Mouse (Mus musculus): ENCODE data around the gene Six5. TPM values are rescaled to one million over a fixed set of nuclear protein-coding genes. Genes with fewer than 3 reads are reported as not detected.

Six5 gene
- polyA plus RNA-seq, 1 experiment: 6.5 TPM

DNA sequence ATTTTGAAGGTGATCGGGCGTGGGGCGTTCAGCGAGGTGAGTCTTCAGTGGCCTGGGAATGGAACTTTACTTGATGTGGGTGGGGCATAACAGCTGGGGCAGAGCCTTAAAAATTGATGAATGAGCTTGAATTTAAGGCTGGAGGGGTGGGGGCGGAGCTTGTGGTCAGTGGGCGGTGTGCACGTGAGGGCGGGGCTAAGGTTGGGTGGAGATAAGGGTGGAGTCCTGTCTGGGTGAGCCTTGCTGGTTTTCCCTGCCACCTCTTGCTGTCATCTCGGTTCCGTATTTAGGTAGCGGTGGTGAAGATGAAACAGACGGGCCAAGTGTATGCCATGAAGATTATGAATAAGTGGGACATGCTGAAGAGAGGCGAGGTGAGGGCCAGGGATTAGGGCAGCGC is 8.4 kb upstream of the Six5 start:
- Histone ChIP-seq H3K4me1 (ENCODE audit: control insufficient read depth, insufficient read depth, low read length) (peaks cover 4% of the 10 kb centered on the region; the same call in 1 of the 2 replicates), H3K27ac (ENCODE audit: control insufficient read depth, insufficient read depth, low read depth, low read length, poor library complexity) (no peak overlapping the region), H3K4me3 (replicated peaks; ENCODE audit: control insufficient read depth, low read depth, low read length) (no peak overlapping the region)
- 3% methylated on average over 14 of the region's 14 CpGs for WGBS
- no peak for TF ChIP-seq CTCF (IDR thresholded peaks at IDR 0.05; ENCODE audit: control insufficient read depth, insufficient read depth, low read length)
- no peak for TF ChIP-seq POLR2A (IDR thresholded peaks at IDR 0.05; ENCODE audit: borderline replicate concordance, control insufficient read depth, low read depth, low read length)

DNA sequence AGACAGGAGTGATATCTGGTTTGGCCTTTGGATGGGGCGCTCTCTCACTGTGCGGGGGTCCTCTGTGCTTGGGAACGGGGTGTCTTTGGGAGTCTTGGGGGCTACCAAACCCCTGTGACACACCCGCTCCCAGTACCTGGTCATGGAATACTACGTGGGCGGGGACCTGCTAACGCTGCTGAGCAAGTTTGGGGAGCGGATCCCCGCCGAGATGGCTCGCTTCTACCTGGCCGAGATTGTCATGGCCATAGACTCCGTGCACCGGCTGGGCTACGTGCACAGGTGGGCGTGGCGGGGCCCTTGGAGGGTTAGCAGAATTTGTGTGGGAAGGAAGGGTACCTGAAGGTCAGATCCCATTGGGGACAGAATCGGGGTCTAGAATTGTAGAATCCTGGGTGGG is 7.6 kb upstream of the Six5 start:
- H3K27ac ChIP-seq (ENCODE audit: control insufficient read depth, insufficient read depth, low read depth, low read length, poor library complexity): no peak overlapping the region
- peaks cover 4% of the 10 kb centered on the region; the same call in 1 of the 2 replicates for H3K4me1 ChIP-seq (ENCODE audit: control insufficient read depth, insufficient read depth, low read length)
- TF ChIP-seq CTCF (IDR thresholded peaks at IDR 0.05; ENCODE audit: control insufficient read depth, insufficient read depth, low read length): no peak
- TF ChIP-seq POLR2A (IDR thresholded peaks at IDR 0.05; ENCODE audit: borderline replicate concordance, control insufficient read depth, low read depth, low read length): no peak
- 75% methylated on average over 18 of the region's 18 CpGs for WGBS
- no peak overlapping the region for H3K4me3 ChIP-seq (replicated peaks; ENCODE audit: control insufficient read depth, low read depth, low read length)

DNA sequence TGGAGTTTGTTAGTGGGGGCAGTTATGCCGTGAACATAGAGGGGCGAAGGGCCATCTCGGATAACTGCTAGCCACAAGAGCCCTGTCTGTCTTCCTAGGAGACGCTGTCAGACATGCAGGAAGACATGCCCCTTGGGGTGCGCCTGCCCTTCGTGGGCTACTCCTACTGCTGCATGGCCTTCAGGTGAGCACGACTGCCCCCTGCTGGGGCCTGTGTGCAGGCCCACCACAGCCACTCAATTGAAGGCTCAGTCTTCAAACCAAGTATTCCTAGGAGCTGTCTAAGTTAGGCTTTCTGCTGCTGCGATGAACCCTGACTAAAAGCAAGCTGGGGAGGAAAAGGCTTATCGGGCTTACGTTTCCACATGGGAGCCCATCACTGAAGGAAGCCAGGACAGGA is 5.6 kb upstream of the Six5 start:
- Histone ChIP-seq H3K4me3 (replicated peaks; ENCODE audit: control insufficient read depth, low read depth, low read length) (no peak overlapping the region), H3K27ac (ENCODE audit: control insufficient read depth, insufficient read depth, low read depth, low read length, poor library complexity) (no peak overlapping the region), H3K4me1 (ENCODE audit: control insufficient read depth, insufficient read depth, low read length) (peaks cover 6% of the 10 kb centered on the region; the same call in 1 of the 2 replicates)
- TF ChIP-seq POLR2A (IDR thresholded peaks at IDR 0.05; ENCODE audit: borderline replicate concordance, control insufficient read depth, low read depth, low read length): no peak
- peak; percentile 90 for TF ChIP-seq CTCF (IDR thresholded peaks at IDR 0.05; ENCODE audit: control insufficient read depth, insufficient read depth, low read length)
- WGBS: 19% methylated on average over 10 of the region's 10 CpGs

DNA sequence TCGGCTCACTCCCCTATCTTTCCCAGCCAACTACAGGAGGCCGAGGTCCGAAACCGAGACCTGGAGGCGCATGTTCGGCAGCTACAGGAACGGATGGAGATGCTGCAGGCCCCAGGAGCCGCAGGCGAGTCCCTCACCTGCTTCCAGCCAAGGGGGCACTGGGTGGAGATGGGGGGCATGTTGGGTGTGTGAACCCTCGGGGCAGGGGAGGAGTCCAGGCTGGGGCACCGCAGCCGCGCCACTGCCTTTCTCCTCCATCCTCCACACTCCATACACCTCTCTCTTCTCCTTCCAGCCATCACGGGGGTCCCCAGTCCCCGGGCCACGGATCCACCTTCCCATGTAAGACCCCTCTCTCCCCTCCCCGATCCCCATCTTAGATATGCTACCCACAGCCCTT is 2.5 kb upstream of the Six5 start:
- Histone ChIP-seq H3K27ac (ENCODE audit: control insufficient read depth, insufficient read depth, low read depth, low read length, poor library complexity) (no peak overlapping the region), H3K4me3 (replicated peaks; ENCODE audit: control insufficient read depth, low read depth, low read length) (no peak overlapping the region), H3K4me1 (ENCODE audit: control insufficient read depth, insufficient read depth, low read length) (peaks cover 2% of the 10 kb centered on the region; the same call in 1 of the 2 replicates)
- WGBS: 72% methylated on average over 17 of the region's 17 CpGs
- no peak for TF ChIP-seq POLR2A (IDR thresholded peaks at IDR 0.05; ENCODE audit: borderline replicate concordance, control insufficient read depth, low read depth, low read length)
- TF ChIP-seq CTCF (IDR thresholded peaks at IDR 0.05; ENCODE audit: control insufficient read depth, insufficient read depth, low read length): no peak

DNA sequence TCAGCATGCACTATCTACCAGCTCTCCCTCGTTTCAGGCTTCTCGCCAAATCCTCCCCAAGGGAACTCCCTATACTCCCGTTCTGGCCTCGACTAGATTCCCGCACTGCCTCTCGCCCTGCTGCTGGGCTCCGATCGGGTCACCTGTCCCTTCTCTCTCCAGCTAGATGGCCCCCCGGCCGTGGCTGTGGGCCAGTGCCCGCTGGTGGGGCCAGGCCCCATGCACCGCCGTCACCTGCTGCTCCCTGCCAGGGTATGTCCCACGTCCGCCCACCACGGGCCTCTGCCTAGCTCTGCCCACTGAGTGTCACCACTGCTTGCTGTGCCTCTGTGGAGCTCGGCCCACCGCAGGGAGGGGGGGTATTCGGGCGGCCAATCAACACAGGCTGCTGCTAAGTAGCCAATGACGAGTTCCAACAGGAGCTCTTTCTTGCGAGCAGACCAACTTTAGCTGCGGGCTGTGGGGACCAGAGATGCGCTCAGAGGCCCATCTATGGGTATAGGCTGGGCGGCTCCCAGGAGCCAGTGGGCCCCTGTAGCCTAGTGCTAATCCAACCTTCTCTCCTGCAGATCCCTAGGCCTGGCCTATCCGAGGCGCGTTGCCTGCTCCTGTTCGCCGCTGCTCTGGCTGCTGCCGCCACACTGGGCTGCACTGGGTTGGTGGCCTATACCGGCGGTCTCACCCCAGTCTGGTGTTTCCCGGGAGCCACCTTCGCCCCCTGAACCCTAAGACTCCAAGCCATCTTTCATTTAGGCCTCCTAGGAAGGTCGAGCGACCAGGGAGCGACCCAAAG is 1.8 kb upstream of the Six5 start:
- no peak overlapping the region for H3K4me3 ChIP-seq (replicated peaks; ENCODE audit: control insufficient read depth, low read depth, low read length)
- H3K27ac ChIP-seq (ENCODE audit: control insufficient read depth, insufficient read depth, low read depth, low read length, poor library complexity): peak overlapping the region; percentile 7; the same call in 1 of the 2 replicates
- 14% methylated on average over 38 of the region's 38 CpGs for WGBS
- H3K4me1 ChIP-seq (ENCODE audit: control insufficient read depth, insufficient read depth, low read length): peaks cover 2% of the 10 kb centered on the region; the same call in 1 of the 2 replicates
- TF ChIP-seq POLR2A (IDR thresholded peaks at IDR 0.05; ENCODE audit: borderline replicate concordance, control insufficient read depth, low read depth, low read length) (no peak), CTCF (IDR thresholded peaks at IDR 0.05; ENCODE audit: control insufficient read depth, insufficient read depth, low read length) (no peak)

DNA sequence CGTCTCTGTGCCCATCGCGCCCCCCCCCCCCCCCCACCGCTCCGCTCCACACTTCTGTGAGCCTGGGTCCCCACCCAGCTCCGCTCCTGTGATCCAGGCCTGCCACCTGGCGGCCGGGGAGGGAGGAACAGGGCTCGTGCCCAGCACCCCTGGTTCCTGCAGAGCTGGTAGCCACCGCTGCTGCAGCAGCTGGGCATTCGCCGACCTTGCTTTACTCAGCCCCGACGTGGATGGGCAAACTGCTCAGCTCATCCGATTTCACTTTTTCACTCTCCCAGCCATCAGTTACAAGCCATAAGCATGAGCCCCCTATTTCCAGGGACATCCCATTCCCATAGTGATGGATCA is 1.2 kb upstream of the Six5 start:
- no peak overlapping the region for H3K27ac ChIP-seq (ENCODE audit: control insufficient read depth, insufficient read depth, low read depth, low read length, poor library complexity)
- 0% methylated on average over 12 of the region's 15 CpGs for WGBS
- no peak for TF ChIP-seq POLR2A (IDR thresholded peaks at IDR 0.05; ENCODE audit: borderline replicate concordance, control insufficient read depth, low read depth, low read length)
- TF ChIP-seq CTCF (IDR thresholded peaks at IDR 0.05; ENCODE audit: control insufficient read depth, insufficient read depth, low read length): peak; percentile 90
- H3K4me3 ChIP-seq (replicated peaks; ENCODE audit: control insufficient read depth, low read depth, low read length): peak overlapping the region; percentile 34
- peaks cover 2% of the 10 kb centered on the region; the same call in 1 of the 2 replicates for H3K4me1 ChIP-seq (ENCODE audit: control insufficient read depth, insufficient read depth, low read length)

DNA sequence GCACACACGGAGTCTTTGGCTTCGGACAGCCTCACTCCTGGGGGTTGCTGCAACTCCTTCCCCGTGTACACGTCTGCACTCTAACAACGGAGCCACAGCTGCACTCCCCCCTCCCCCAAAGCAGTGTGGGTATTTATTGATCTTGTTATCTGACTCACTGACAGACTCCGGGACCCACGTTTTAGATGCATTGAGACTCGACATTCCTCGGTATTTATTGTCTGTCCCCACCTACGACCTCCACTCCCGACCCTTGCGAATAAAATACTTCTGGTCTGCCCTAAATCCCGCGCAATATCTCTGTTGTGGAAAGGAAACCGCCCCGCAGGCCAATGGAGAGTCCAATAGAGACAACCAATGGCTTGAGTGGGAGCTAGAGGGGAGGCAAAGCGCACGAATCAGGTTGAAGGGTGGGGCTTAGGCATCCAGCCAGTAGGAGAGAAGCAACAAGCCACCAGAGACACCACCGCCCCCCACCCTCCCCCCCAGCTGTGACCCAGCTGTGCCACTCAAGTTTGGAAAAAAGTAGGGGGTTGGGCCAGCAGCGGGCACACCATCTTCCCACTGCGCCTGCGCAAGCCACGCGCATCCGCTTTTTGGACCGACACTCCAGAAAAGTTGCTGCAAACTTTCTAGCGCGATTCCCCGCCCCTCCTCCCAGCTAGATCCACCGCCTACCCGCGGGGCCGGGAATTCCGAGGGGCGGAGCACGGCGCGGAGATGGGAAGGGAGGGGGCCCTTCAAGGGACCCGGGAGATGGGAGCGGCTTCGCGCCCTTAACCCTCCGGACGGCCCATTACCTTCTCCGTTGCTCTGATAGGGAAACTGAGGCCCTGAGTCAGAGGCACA is 633 bp upstream of the Six5 start:
- TF ChIP-seq CTCF (IDR thresholded peaks at IDR 0.05; ENCODE audit: control insufficient read depth, insufficient read depth, low read length) (no peak), POLR2A (IDR thresholded peaks at IDR 0.05; ENCODE audit: borderline replicate concordance, control insufficient read depth, low read depth, low read length) (peak; percentile 62; the same call in 1 of the 2 replicates)
- Histone ChIP-seq H3K4me1 (ENCODE audit: control insufficient read depth, insufficient read depth, low read length) (peaks cover 2% of the 10 kb centered on the region; the same call in 1 of the 2 replicates), H3K4me3 (replicated peaks; ENCODE audit: control insufficient read depth, low read depth, low read length) (peak overlapping the region; percentile 62), H3K27ac (ENCODE audit: control insufficient read depth, insufficient read depth, low read depth, low read length, poor library complexity) (peak overlapping the region; percentile 54; the same call in 1 of the 2 replicates)
- WGBS: under 1% methylated on average over 45 of the region's 45 CpGs

Measured in bone marrow, adult 2 months (tissue).